Mouse (Mus musculus) thymus, adult 2 months (tissue): Measurements from ENCODE around the gene Olfr70.

ENCODE experiments used
- CTCF ChIP-seq: fragments of 200-500 bp; IDR thresholded peaks from 2 replicates; pipeline ENCODE4 v1.5.1; 2012; ENCODE audit warnings: mild to moderate bottlenecking, control low read depth, low read length, moderate library complexity, borderline replicate concordance; ENCODE audit not compliant: control insufficient read depth, poor library complexity, insufficient read depth; ENCODE audit errors: extremely low read depth
- POLR2A ChIP-seq: fragments of 200-500 bp; IDR thresholded peaks from 2 replicates; pipeline ENCODE4 v1.6.1; 2012; ENCODE audit warnings: mild to moderate bottlenecking, low read length, control low read depth, moderate library complexity; ENCODE audit not compliant: control insufficient read depth, poor library complexity, insufficient read depth; ENCODE audit errors: extremely low read depth

DNA sequence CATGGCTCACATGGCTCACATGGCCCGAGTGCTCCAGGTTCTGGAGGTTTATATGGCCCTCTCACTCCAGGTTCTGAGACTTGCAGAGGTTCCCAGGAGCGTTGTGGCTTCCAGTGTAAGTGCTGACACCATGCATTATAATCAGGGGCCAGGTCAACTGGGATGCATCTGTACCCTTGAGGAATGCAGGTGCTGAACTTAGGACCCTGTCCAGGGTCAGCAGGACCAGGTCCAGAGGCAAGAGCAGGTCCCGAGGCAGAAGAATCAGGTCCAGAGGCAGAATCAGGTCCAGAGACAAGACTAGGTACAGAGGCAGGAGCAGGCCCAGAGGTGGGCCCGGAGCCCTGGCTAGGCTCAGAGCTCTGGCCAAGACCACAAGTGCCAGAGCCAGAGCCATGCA lies 47.9 kb downstream of the Olfr70 start:
- TF ChIP-seq POLR2A (no peak), CTCF (no peak)
